Mouse (Mus musculus) CD4-positive helper T cell, adult 2 months (primary cell): ENCODE data around the gene Mgrn1.

Experiments
- DNase-seq: peaks from one replicate; pipeline ENCODE4 v3.0.0-alpha.2; 2012; ENCODE audit warnings: low read depth, missing footprints, low spot score

Mgrn1 gene

GRCm38 (mm10) chr16:4978275-4979051, 92.4 kb downstream of the Mgrn1 start:
- DNase-seq: no peak

GRCm38 (mm10) chr16:4979755-4980380, 93.8 kb downstream of the Mgrn1 start:
- DNase-seq: peak; percentile 47

DNA sequence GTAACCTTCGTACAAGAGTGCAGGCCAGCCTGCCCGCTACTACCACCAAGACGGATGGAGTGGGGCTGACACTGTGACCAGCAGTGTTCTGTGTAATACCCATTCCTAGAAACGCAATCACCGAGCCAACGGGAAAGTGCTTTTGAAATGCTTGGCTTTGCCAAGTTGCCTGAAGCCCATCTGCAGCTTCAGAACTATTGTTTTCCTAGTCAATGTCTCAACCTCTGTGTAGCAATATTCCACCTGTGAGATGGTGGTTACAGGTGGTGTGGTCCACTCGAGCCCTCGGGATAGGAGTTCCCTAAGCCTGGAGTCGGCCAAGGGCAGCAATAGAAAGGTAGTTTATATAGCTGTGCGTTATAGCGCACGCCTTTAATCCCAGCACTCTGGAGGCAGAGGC, 98.7 kb downstream of the Mgrn1 start:
- DNase-seq: no peak
